Mouse (Mus musculus): Measurements from ENCODE around the gene Srsf10. TPM values are rescaled to one million over a fixed set of nuclear protein-coding genes. Genes with fewer than 3 reads are reported as not detected.

Srsf10 gene
- total RNA-seq, 1 experiment: 178 TPM

DNA sequence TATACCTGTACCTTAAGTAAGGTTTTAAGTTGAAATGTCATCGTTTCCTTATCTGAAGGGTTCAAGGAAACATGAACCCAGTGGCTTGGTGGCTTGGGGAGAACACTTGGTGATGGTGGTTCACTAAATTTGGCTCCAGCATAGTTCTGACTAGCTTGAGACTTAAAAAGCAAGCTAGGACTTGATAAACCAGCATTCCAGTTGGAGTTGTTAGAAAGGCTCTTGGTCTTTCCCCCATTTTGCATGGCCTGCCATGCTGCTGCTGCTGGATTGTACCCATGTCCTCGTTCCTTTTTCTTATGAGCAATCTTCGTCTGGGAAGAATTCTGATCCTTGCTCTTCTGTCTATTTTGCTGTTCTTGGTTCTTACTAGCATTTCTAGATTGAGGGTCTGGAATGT lies 16.5 kb downstream of the Srsf10 start:
- no peak for DNase-seq (ENCODE audit: low read depth, low spot score)

DNA sequence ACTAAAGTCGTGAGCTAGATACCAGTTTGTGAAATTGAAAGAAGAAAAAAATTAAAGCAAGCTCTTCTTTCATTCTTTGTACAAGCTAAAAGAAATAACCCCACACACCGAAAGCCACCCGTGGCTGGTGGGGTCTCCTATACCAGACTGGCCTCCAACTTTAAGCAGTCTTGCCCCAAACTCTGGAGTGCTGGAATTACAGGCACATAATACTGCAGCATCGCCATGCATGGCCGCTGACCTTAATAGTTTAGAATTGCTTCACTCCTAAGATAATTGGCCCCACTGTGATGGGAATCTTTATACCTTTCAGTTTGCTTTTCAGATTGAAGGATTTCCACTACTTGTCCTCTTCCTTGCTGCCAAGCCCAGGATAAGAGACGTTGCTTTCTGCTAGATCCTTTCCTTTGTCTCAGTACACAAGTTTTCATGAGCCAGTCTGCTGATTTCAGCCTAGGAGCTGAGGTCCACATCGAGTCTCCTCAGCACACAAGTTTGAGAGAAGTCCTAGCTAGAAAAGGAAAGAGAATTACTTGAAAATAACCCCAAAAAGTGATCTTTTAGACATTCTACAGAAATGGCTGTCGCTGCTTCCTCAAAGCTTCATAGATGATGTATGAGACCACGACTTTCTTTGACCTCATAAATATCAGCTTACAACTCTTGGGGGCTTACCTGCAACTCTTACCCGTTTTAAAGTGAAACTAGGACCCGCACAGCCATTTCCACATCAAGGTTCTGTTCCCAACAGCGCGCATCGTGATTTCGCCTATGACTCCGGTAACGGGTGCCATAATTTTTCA lies 17.2 kb downstream of the Srsf10 start:
- H3K9ac ChIP-seq (ENCODE audit: insufficient read depth, low read depth, low read length, poor library complexity, severe bottlenecking): peak overlapping the region; percentile 97
- no peaks in the 10 kb centered on the region for H3K9me3 ChIP-seq (ENCODE audit: control insufficient read depth, insufficient read depth, low read depth, low read length)
- in situ Hi-C loops (cut with MboI; ENCODE audit: low sequenced_read_pairs in 2 of 2, unreplicated experiment in 2 of 2): no loop called here
- H3K4me3 ChIP-seq (ENCODE audit: insufficient read depth in 1 of 2, low read depth in 1 of 2, low read length in 2 of 2, poor library complexity in 1 of 2, severe bottlenecking in 1 of 2): peak overlapping the region; percentile 85 to 87
- TF ChIP-seq ZC3H11A (IDR thresholded peaks at IDR 0.05; ENCODE audit: borderline replicate concordance, low read depth, low read length) (no peak), MAFK (IDR thresholded peaks at IDR 0.05; ENCODE audit: insufficient read depth, low read depth, low read length) (no peak)
- H3K36me3 ChIP-seq (ENCODE audit: control insufficient read depth, insufficient read depth, low read length, poor library complexity, severe bottlenecking): peaks cover 9% of the 10 kb centered on the region
- peak overlapping the region; percentile 94 for H3K27ac ChIP-seq (ENCODE audit: insufficient read depth, low read depth, low read length, poor library complexity, severe bottlenecking)
- no peak for DNase-seq (ENCODE audit: low read depth, low spot score)
- H3K4me1 ChIP-seq (ENCODE audit: control insufficient read depth in 2 of 2, insufficient read depth in 2 of 2, low read length in 2 of 2, poor library complexity in 1 of 2): peaks cover 6 to 13% of the 10 kb centered on the region in 2 experiments; a peak in 3 of 4 replicates

More for the DNA sequence above, 16.5 kb downstream of the Srsf10 start:
- Histone ChIP-seq H3K4me3 (ENCODE audit: insufficient read depth in 1 of 2, low read depth in 1 of 2, low read length in 2 of 2, poor library complexity in 1 of 2, severe bottlenecking in 1 of 2) (peak overlapping the region; percentile 85 to 87; a peak in 1 of 4 replicates), H3K9me3 (ENCODE audit: control insufficient read depth, insufficient read depth, low read depth, low read length) (no peaks in the 10 kb centered on the region), H3K36me3 (ENCODE audit: control insufficient read depth, insufficient read depth, low read length, poor library complexity, severe bottlenecking) (peaks cover 9% of the 10 kb centered on the region), H3K4me1 (ENCODE audit: control insufficient read depth in 2 of 2, insufficient read depth in 2 of 2, low read length in 2 of 2, poor library complexity in 1 of 2) (peaks cover 6 to 13% of the 10 kb centered on the region in 2 experiments; a peak in 3 of 4 replicates), H3K9ac (ENCODE audit: insufficient read depth, low read depth, low read length, poor library complexity, severe bottlenecking) (no peak overlapping the region), H3K27ac (ENCODE audit: insufficient read depth, low read depth, low read length, poor library complexity, severe bottlenecking) (no peak overlapping the region; the same call in 1 of the 2 replicates)
- in situ Hi-C loops (cut with MboI; ENCODE audit: low sequenced_read_pairs in 2 of 2, unreplicated experiment in 2 of 2): no loop called here
- TF ChIP-seq ZNF384 (IDR thresholded peaks at IDR 0.05; ENCODE audit: low read depth, low read length) (no peak), ZC3H11A (IDR thresholded peaks at IDR 0.05; ENCODE audit: borderline replicate concordance, low read depth, low read length) (no peak), MAFK (IDR thresholded peaks at IDR 0.05; ENCODE audit: insufficient read depth, low read depth, low read length) (no peak), HCFC1 (IDR thresholded peaks at IDR 0.05; ENCODE audit: borderline replicate concordance, insufficient read depth, low read length) (no peak), CHD2 (IDR thresholded peaks at IDR 0.05; ENCODE audit: low read depth, low read length) (no peak)

DNA sequence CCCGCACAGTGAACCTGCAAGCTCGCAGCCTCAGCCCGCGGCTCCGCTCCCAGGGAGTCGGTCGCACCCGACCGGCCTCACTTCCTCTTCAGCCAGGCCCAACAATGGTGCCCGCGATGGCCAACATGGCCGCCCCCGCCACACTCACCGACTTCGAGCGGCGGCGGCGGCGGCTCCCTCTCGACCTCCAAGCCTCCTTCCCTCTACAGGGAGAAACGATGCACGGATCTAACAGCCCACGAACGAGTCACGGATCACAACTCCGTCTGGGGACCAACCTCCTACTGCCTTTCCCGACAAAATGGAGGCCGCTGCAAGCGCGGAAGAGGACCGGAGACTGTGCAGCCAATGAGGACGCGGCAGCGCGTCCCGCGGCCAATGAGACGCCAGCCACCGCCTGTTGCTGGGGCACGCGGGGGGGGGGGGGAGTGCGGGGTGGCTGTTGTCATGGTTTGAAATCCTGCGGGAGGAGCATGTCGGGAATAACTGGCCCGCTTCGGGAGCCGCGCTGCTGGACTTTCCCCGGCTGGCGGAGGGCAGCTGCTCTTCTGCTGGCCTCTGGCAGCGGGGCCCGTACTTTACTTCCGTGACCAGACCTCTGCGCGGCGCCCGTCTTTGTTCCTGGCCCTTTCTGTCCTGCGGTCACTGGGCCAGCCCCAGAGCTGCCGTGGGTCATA lies 18.1 kb downstream of the Srsf10 start, which contains the start of gene Pnrc2:
Gene Pnrc2 (minus strand): TSS at position 325 of the 677 bp plus-strand sequence.
- peak; percentile 81 for DNase-seq (ENCODE audit: low read depth, low spot score)
- peak within 1 kb of the TSS; percentile 94 for H3K27ac ChIP-seq (ENCODE audit: insufficient read depth, low read depth, low read length, poor library complexity, severe bottlenecking)
- H3K4me3 ChIP-seq (ENCODE audit: insufficient read depth in 1 of 2, low read depth in 1 of 2, low read length in 2 of 2, poor library complexity in 1 of 2, severe bottlenecking in 1 of 2): peak within 1 kb of the TSS; percentile 85 to 87
- H3K4me1 ChIP-seq (ENCODE audit: control insufficient read depth in 2 of 2, insufficient read depth in 2 of 2, low read length in 2 of 2, poor library complexity in 1 of 2): peaks cover 6 to 13% of the 10 kb centered on the region in 2 experiments; a peak in 3 of 4 replicates
- in situ Hi-C loops (cut with MboI; ENCODE audit: low sequenced_read_pairs in 2 of 2, unreplicated experiment in 2 of 2): no loop called here
- no peaks in the 10 kb centered on the region for H3K9me3 ChIP-seq (ENCODE audit: control insufficient read depth, insufficient read depth, low read depth, low read length)
- peaks cover 9% of the 10 kb centered on the region for H3K36me3 ChIP-seq (ENCODE audit: control insufficient read depth, insufficient read depth, low read length, poor library complexity, severe bottlenecking)
- peak; percentile 48; the same call in 1 of the 2 replicates for TF ChIP-seq HCFC1 (IDR thresholded peaks at IDR 0.05; ENCODE audit: borderline replicate concordance, insufficient read depth, low read length)
- no peak for TF ChIP-seq ZC3H11A (IDR thresholded peaks at IDR 0.05; ENCODE audit: borderline replicate concordance, low read depth, low read length)
- peak within 1 kb of the TSS; percentile 97 for H3K9ac ChIP-seq (ENCODE audit: insufficient read depth, low read depth, low read length, poor library complexity, severe bottlenecking)

DNA sequence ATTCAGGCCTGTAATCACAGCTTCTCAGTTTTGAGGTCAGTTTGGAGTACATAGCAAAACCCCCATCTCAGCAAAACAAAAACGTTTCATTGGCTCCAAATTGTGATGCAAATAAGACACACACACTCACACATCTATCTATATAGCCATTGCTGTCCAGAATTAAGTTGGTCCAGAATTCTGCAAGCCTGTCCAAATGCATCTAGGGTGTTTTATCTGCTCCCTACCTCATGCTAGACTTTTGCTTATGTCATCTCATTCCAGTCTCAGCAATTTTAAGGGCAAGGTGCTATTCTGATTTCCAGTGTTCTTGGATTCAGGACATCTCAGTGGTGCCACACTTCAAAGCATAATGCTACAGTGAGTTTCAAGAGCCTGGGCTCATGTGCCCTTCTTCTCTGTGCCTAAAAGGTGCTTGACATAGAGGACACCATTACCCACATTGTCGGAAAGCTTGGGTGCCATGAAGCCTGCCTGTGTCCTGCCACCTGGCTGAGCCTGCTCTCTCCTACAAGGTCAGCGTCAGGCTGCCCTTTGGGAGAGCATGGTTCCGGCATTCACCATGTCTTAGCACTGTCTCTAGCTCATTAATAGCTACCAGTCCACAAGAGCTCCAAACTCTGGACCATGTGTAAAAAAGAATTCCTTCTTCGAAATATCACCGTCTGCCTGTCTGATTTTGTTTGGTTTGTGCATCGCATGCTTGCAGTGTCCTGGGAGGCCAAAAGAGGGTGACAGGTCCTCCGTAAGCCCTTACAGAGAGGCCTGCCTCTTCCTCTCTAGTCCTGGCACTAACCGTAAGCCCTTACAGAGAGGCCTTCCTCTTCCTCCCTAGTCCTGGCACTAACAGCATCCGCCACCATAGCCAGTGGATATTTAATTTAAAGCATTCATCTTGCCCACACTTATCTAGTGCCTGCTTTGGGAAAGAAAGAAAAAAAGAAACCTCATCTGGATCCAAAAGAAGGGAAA lies 19.3 kb downstream of the Srsf10 start:
- Histone ChIP-seq H3K9ac (ENCODE audit: insufficient read depth, low read depth, low read length, poor library complexity, severe bottlenecking) (no peak overlapping the region), H3K36me3 (ENCODE audit: control insufficient read depth, insufficient read depth, low read length, poor library complexity, severe bottlenecking) (peaks cover 9% of the 10 kb centered on the region), H3K27ac (ENCODE audit: insufficient read depth, low read depth, low read length, poor library complexity, severe bottlenecking) (no peak overlapping the region), H3K9me3 (ENCODE audit: control insufficient read depth, insufficient read depth, low read depth, low read length) (no peaks in the 10 kb centered on the region), H3K4me1 (ENCODE audit: control insufficient read depth in 2 of 2, insufficient read depth in 2 of 2, low read length in 2 of 2, poor library complexity in 1 of 2) (peaks cover 6 to 13% of the 10 kb centered on the region in 2 experiments; a peak in 3 of 4 replicates), H3K4me3 (ENCODE audit: insufficient read depth in 1 of 2, low read depth in 1 of 2, low read length in 2 of 2, poor library complexity in 1 of 2, severe bottlenecking in 1 of 2) (0 out of 4 replicates have a peak overlapping the region, but pooled peaks of 1 of the 2 experiments have one; percentile 87)
- TF ChIP-seq MAFK (IDR thresholded peaks at IDR 0.05; ENCODE audit: insufficient read depth, low read depth, low read length) (no peak), ZNF384 (IDR thresholded peaks at IDR 0.05; ENCODE audit: low read depth, low read length) (no peak), ZC3H11A (IDR thresholded peaks at IDR 0.05; ENCODE audit: borderline replicate concordance, low read depth, low read length) (no peak), HCFC1 (IDR thresholded peaks at IDR 0.05; ENCODE audit: borderline replicate concordance, insufficient read depth, low read length) (no peak), CHD2 (IDR thresholded peaks at IDR 0.05; ENCODE audit: low read depth, low read length) (no peak)
- no peak for DNase-seq (ENCODE audit: low read depth, low spot score)
- in situ Hi-C loops (cut with MboI; ENCODE audit: low sequenced_read_pairs in 2 of 2, unreplicated experiment in 2 of 2): no loop called here

All from ES-E14 (cell line).